ENCODE assay signal across 9 mouse cellular contexts in genomic region chr4:128803569-128803968, GRCm38 (mm10). TPM values are rescaled to one million over a fixed set of nuclear protein-coding genes. Genes with fewer than 3 reads are reported as not detected.
A peak's percentile ranks its signal among the peaks of the same experiment; 100 is the strongest.
DNase-seq lines count a peak whose midpoint lies in the region; ATAC-seq and TF ChIP-seq lines count a peak whose summit lies in the region.
"Had no signal": no experiment of that assay in that cellular context is flagged by ENCODE, and none has a peak within 500 bp of the region (broad histone marks: within the 10 kb centered on the region; RNA-seq: fewer than 3 reads in every experiment).

No protein-coding gene starts in this region.

- H3K4me1 ChIP-seq in lung, postnatal 0 days (ENCODE audit: insufficient read depth, low read depth, low read length), result peaks cover 14% of the 10 kb centered on the region
- peaks cover 20% of the 10 kb centered on the region for H3K4me1 ChIP-seq in lung, adult 2 months (ENCODE audit: control insufficient read depth, insufficient read depth, low read length)
- peaks cover 65% of the 10 kb centered on the region for H3K4me1 ChIP-seq in limb, embryonic 12.5 days (replicated peaks)
- H3K4me1 ChIP-seq in stomach, embryonic 14.5 days (ENCODE audit: control insufficient read depth, insufficient read depth, low read length), result peaks cover 31% of the 10 kb centered on the region

- DNase-seq in adrenal gland, adult 2 months, result peak; percentile 29
- DNase-seq in adrenal gland, postnatal 25 days, result no peak
- DNase-seq in lung, postnatal 0 days (ENCODE audit: low spot score), result peak; percentile 28
- DNase-seq in lung, adult 2 months, result no peak
- DNase-seq: cerebellum, adult 11 months had no signal

- H3K27me3 ChIP-seq in lung, postnatal 0 days (replicated peaks; ENCODE audit: insufficient read depth, low read length), result no peaks in the 10 kb centered on the region
- H3K27me3 ChIP-seq in limb, embryonic 12.5 days, result no peaks in the 10 kb centered on the region
- H3K27me3 ChIP-seq in stomach, embryonic 14.5 days (ENCODE audit: control insufficient read depth, insufficient read depth, low read length), result no peaks in the 10 kb centered on the region

- H3K4me3 ChIP-seq in lung, postnatal 0 days (ENCODE audit: low read depth, low read length), result no peak overlapping the region
- no peak overlapping the region for H3K4me3 ChIP-seq in lung, adult 2 months (replicated peaks; ENCODE audit: extremely low read depth, low read depth, low read length)
- H3K4me3 ChIP-seq in limb, embryonic 12.5 days (replicated peaks), result peak overlapping the region; percentile 81
- H3K4me3 ChIP-seq in stomach, embryonic 14.5 days (ENCODE audit: low read depth, low read length), result peak overlapping the region; percentile 79; the same call in 1 of the 2 replicates

- 0 out of 2 replicates have a peak overlapping the region, but pooled peaks have one; percentile 95 for H3K4me2 ChIP-seq in lung, postnatal 0 days (replicated peaks; ENCODE audit: low read depth, low read length)
- peak overlapping the region; percentile 96 for H3K4me2 ChIP-seq in limb, embryonic 12.5 days
- peak overlapping the region; percentile 95 for H3K4me2 ChIP-seq in stomach, embryonic 14.5 days (replicated peaks; ENCODE audit: low read depth, low read length)

- H3K9ac ChIP-seq in lung, postnatal 0 days (replicated peaks; ENCODE audit: low read depth), result 0 out of 2 replicates have a peak overlapping the region, but pooled peaks have one; percentile 12
- H3K9ac ChIP-seq in limb, embryonic 12.5 days (replicated peaks), result peak overlapping the region; percentile 99; the same call in 1 of the 2 replicates
- no peak overlapping the region for H3K9ac ChIP-seq in stomach, embryonic 14.5 days (replicated peaks; ENCODE audit: low read depth, low read length)

- peak overlapping the region; percentile 71 for H3K27ac ChIP-seq in lung, postnatal 0 days (ENCODE audit: low read length)
- H3K27ac ChIP-seq in limb, embryonic 12.5 days, result peak overlapping the region; percentile 99; the same call in 1 of the 2 replicates
- H3K27ac ChIP-seq in stomach, embryonic 14.5 days (ENCODE audit: low read length), result no peak overlapping the region

- H3K9me3 ChIP-seq in lung, postnatal 0 days (ENCODE audit: low read length), result no peaks in the 10 kb centered on the region
- H3K9me3 ChIP-seq in limb, embryonic 12.5 days, result no peaks in the 10 kb centered on the region
- H3K9me3 ChIP-seq in stomach, embryonic 14.5 days (ENCODE audit: control insufficient read depth, low read depth, low read length), result no peaks in the 10 kb centered on the region

- no peak for TF ChIP-seq POLR2A in lung, adult 2 months (IDR thresholded peaks at IDR 0.05; ENCODE audit: borderline replicate concordance, extremely low read depth, low read depth, low read length)

- 53% methylated on average over 5 of the region's 5 CpGs for WGBS in lung, postnatal 0 days
- WGBS in lung, adult 2 months, result 59% methylated on average over 5 of the region's 5 CpGs
- WGBS in limb, embryonic 12.5 days, result 36% methylated on average over 5 of the region's 5 CpGs
- 40% methylated on average over 5 of the region's 5 CpGs for WGBS in stomach, embryonic 14.5 days

- H3K36me3 ChIP-seq in lung, postnatal 0 days (ENCODE audit: insufficient read depth, low read length), result no peaks in the 10 kb centered on the region
- peaks cover 8% of the 10 kb centered on the region for H3K36me3 ChIP-seq in limb, embryonic 12.5 days
- H3K36me3 ChIP-seq in stomach, embryonic 14.5 days (ENCODE audit: control insufficient read depth, insufficient read depth, low read length), result no peaks in the 10 kb centered on the region

- no peak for TF ChIP-seq CTCF in lung, postnatal 0 days (IDR thresholded peaks at IDR 0.05)
- no peak for TF ChIP-seq CTCF in lung, adult 2 months (IDR thresholded peaks at IDR 0.05; ENCODE audit: insufficient read depth, low read length)

- no peak for TF ChIP-seq EP300 in lung, postnatal 0 days (IDR thresholded peaks at IDR 0.05)

- ATAC-seq in lung, postnatal 0 days, result no peak
- no peak for ATAC-seq in limb, embryonic 12.5 days (ENCODE audit: insufficient number of reproducible peaks, insufficient read depth, low FRiP score, low TSS enrichment, low read depth)
- ATAC-seq in stomach, embryonic 14.5 days (ENCODE audit: insufficient number of reproducible peaks, insufficient read depth, low FRiP score, low read depth), result no peak
- ATAC-seq in megakaryocyte progenitor cell, adult 5-6 weeks (replicated peaks; ENCODE audit: poor library complexity), result no peak
- no peak for ATAC-seq in inflammation-experienced regulatory T-cells, adult 6 months

RNA-seq across cellular contexts. Expression of gene Zfp362, which starts 2.3 kb away (rescaled TPM):
- 10 to 100 TPM; 21.2 to 28.2 TPM for total RNA-seq in adrenal gland, adult 2 months (2021)
- polyA plus RNA-seq in adrenal gland, adult 2 months (2012; rRNA removed), result 57.7 and 66.7 TPM in 2 replicates
- total RNA-seq in adrenal gland, postnatal 25 days (2021), result 30.3 and 38.6 TPM in 2 replicates
- polyA plus RNA-seq in lung, postnatal 0 days (2015; fragmentation: Nextera tagmentation; extraction: Ambion mirVana), result 21.6 and 23.8 TPM in 2 replicates
- polyA plus RNA-seq in lung, adult 2 months (2012; rRNA removed), result 43.8 and 48.8 TPM in 2 replicates
- polyA plus RNA-seq in limb, embryonic 12.5 days (2016; fragmentation: Nextera tagmentation; extraction: Ambion mirVana), result 47.6 and 52.1 TPM in 2 replicates
- polyA plus RNA-seq in stomach, embryonic 14.5 days (2014; fragmentation: Nextera tagmentation; extraction: Ambion mirVana), result 31.2 and 32.3 TPM in 2 replicates
- 20.5 and 22.2 TPM in 2 replicates for total RNA-seq in megakaryocyte progenitor cell, adult 5-6 weeks (2015)
- 4.7 and 5.7 TPM in 2 replicates for total RNA-seq in megakaryocyte progenitor cell, adult 5-6 weeks (2017)
- polyA plus RNA-seq in inflammation-experienced regulatory T-cells, adult 6 months (2017; shearing (Covaris generic)), result 10 to 100 TPM in 1 of 3 experiments, 1 to 10 TPM in 2; 6.0 to 10.3 (median 8.4) TPM

RNA-seq across cellular contexts. Expression of gene A3galt2, which starts 48.4 kb away (rescaled TPM):
- total RNA-seq in adrenal gland, adult 2 months (2021), result under 1 TPM; 0.20 to 0.21 TPM
- polyA plus RNA-seq in adrenal gland, adult 2 months (2012; rRNA removed), result 0.51 and 0.60 TPM in 2 replicates
- total RNA-seq in adrenal gland, postnatal 25 days (2021), result 0.27 TPM in 1 of 2 replicates, not detected in the other
- 0.04 and 0.08 TPM in 2 replicates for polyA plus RNA-seq in lung, postnatal 0 days (2015; fragmentation: Nextera tagmentation; extraction: Ambion mirVana)
- 0.34 and 0.58 TPM in 2 replicates for polyA plus RNA-seq in lung, adult 2 months (2012; rRNA removed)
- polyA plus RNA-seq in limb, embryonic 12.5 days (2016; fragmentation: Nextera tagmentation; extraction: Ambion mirVana), result 0.18 and 0.32 TPM in 2 replicates
- 0.20 and 0.27 TPM in 2 replicates for polyA plus RNA-seq in stomach, embryonic 14.5 days (2014; fragmentation: Nextera tagmentation; extraction: Ambion mirVana)
- not detected in 2 replicates for total RNA-seq in megakaryocyte progenitor cell, adult 5-6 weeks (2015)
- total RNA-seq in megakaryocyte progenitor cell, adult 5-6 weeks (2017), result not detected in 2 replicates
- under 1 TPM in 2 of 3 experiments, not detected in 1; 0.16 to 0.38 TPM for polyA plus RNA-seq in inflammation-experienced regulatory T-cells, adult 6 months (2017; shearing (Covaris generic))

Comparison
In these comparisons a context has a peak if more than half of its experiments do, and no peak if none do; other contexts are left out.
1. DNase-seq: peak in adrenal gland, adult 2 months (single experiment) and lung, postnatal 0 days (single experiment); none in adrenal gland, postnatal 25 days (single experiment) and lung, adult 2 months (single experiment).
2. H3K4me3 ChIP-seq: peak in limb, embryonic 12.5 days (single experiment) and stomach, embryonic 14.5 days (single experiment); none in lung, postnatal 0 days (single experiment) and lung, adult 2 months (single experiment).
3. Peak in every context shown above with its lines, with median percentiles within 50 percentile points of each other: H3K4me2 ChIP-seq.